Mouse (Mus musculus) intestine, embryonic 15.5 days (tissue): Measurements from ENCODE around the gene Rab23. TPM values are rescaled to one million over a fixed set of nuclear protein-coding genes. Genes with fewer than 3 reads are reported as not detected.

Experiments used
- ATAC-seq: fragments of 200-750 bp; cut with Nextera tagmentation; 2 replicates; pipeline ENCODE4 v1.8.0; 2017; ENCODE audit warnings: moderate TSS enrichment, moderate library complexity
- H3K27ac ChIP-seq: fragments of 300-500 bp; sonication (generic); 2 replicates; pipeline ENCODE4 v1.5.1; 2015; ENCODE audit warnings: mild to moderate bottlenecking, inconsistent platforms
- H3K27me3 ChIP-seq: fragments of 300-500 bp; sonication (generic); replicated peaks from 2 replicates; pipeline ENCODE4 v1.6.1; 2015; ENCODE audit warnings: inconsistent platforms
- H3K36me3 ChIP-seq: fragments of 300-500 bp; sonication (generic); 2 replicates; pipeline ENCODE4 v1.6.1; 2015; ENCODE audit warnings: inconsistent platforms
- H3K4me1 ChIP-seq: fragments of 300-500 bp; sonication (generic); replicated peaks from 2 replicates; pipeline ENCODE4 v1.6.1; 2015; ENCODE audit warnings: inconsistent platforms
- H3K4me2 ChIP-seq: fragments of 300-500 bp; sonication (generic); replicated peaks from 2 replicates; pipeline ENCODE4 v1.6.1; 2015; ENCODE audit warnings: mild to moderate bottlenecking, inconsistent platforms
- H3K4me3 ChIP-seq: fragments of 300-500 bp; sonication (generic); replicated peaks from 2 replicates; pipeline ENCODE4 v1.5.1; 2015; ENCODE audit warnings: inconsistent platforms
- H3K9ac ChIP-seq: fragments of 300-500 bp; sonication (generic); 2 replicates; pipeline ENCODE4 v1.6.1; 2015; ENCODE audit warnings: inconsistent platforms
- H3K9me3 ChIP-seq: fragments of 300-500 bp; sonication (generic); 2 replicates; pipeline ENCODE4 v1.6.1; 2016; ENCODE audit warnings: inconsistent platforms
- WGBS: fragments of 180-500 bp; shearing (Covaris S2); methylation state at CpG from one replicate; pipeline ENCODE4 v1.1.7; 2015; 5-methylcytosine and 5-hydroxymethylcytosine counted together
- polyA plus RNA-seq: library from polyadenylated mRNA; unstranded; fragments of >200 nt; fragmentation: Nextera tagmentation; extraction: Ambion mirVana; gene quantifications from 2 replicates; pipeline ENCODE4 v1.2.1, GENCODE M21; 2015

The Rab23 gene
- polyA plus RNA-seq, 1 experiment from 2014 or later = 18.1 TPM

GRCm38 (mm10) chr1:33756258-33757032 is 36.8 kb downstream of the Rab23 start:
- Histone ChIP-seq H3K4me1 (0 out of 2 replicates have a peak, but pooled peaks cover 6% of the 10 kb centered on the region), H3K4me3 (peak overlapping the region; percentile 84), H3K9ac (peak overlapping the region; percentile 91; the same call in 1 of the 2 replicates), H3K27ac (peak overlapping the region; percentile 41; the same call in 1 of the 2 replicates), H3K36me3 (no peaks in the 10 kb centered on the region), H3K4me2 (peak overlapping the region; percentile 94), H3K27me3 (no peaks in the 10 kb centered on the region), H3K9me3 (no peaks in the 10 kb centered on the region)
- 16% methylated on average over 18 of the region's 18 CpGs for WGBS
- ATAC-seq = peak; percentile 30

GRCm38 (mm10) chr1:33757033-33757413 is 37.3 kb downstream of the Rab23 start:
- H3K4me1 ChIP-seq = 0 out of 2 replicates have a peak, but pooled peaks cover 6% of the 10 kb centered on the region
- peak overlapping the region; percentile 84 for H3K4me3 ChIP-seq
- peak overlapping the region; percentile 76; the same call in 1 of the 2 replicates for H3K27ac ChIP-seq
- H3K4me2 ChIP-seq = peak overlapping the region; percentile 94
- WGBS = 3% methylated on average over 14 of the region's 14 CpGs
- H3K36me3 ChIP-seq = no peaks in the 10 kb centered on the region
- no peaks in the 10 kb centered on the region for H3K9me3 ChIP-seq
- ATAC-seq = peak; percentile 46
- H3K9ac ChIP-seq = peak overlapping the region; percentile 91
- no peaks in the 10 kb centered on the region for H3K27me3 ChIP-seq

- Histone ChIP-seq H3K4me3 (peak within 1 kb of the TSS; percentile 84), H3K4me2 (peak within 1 kb of the TSS; percentile 94), H3K27ac (peak within 1 kb of the TSS; percentile 76), H3K36me3 (no peaks in the 10 kb centered on the region), H3K9ac (peak within 1 kb of the TSS; percentile 91), H3K27me3 (no peaks in the 10 kb centered on the region), H3K4me1 (0 out of 2 replicates have a peak, but pooled peaks cover 6% of the 10 kb centered on the region), H3K9me3 (no peaks in the 10 kb centered on the region)
- ATAC-seq = peak; percentile 87
- WGBS = under 1% methylated on average over 61 of the region's 61 CpGs
Observed at GRCm38 (mm10) chr1:33757491-33758041, 37.9 kb downstream of the Rab23 start, which contains the start of gene Bag2. Bag2 (minus strand) TSS chr1:33757795.

GRCm38 (mm10) chr1:33758488-33758887 is 38.8 kb downstream of the Rab23 start:
- Histone ChIP-seq H3K27ac (no peak overlapping the region), H3K4me3 (no peak overlapping the region), H3K9me3 (no peaks in the 10 kb centered on the region), H3K36me3 (no peaks in the 10 kb centered on the region), H3K9ac (no peak overlapping the region), H3K4me2 (no peak overlapping the region), H3K4me1 (0 out of 2 replicates have a peak, but pooled peaks cover 6% of the 10 kb centered on the region), H3K27me3 (no peaks in the 10 kb centered on the region)
- WGBS = 60% methylated on average over 4 of the region's 4 CpGs
- no peak for ATAC-seq

- H3K27ac ChIP-seq = no peak overlapping the region
- H3K9ac ChIP-seq = no peak overlapping the region
- H3K36me3 ChIP-seq = peaks cover 2% of the 10 kb centered on the region
- no peaks in the 10 kb centered on the region for H3K9me3 ChIP-seq
- H3K27me3 ChIP-seq = no peaks in the 10 kb centered on the region
- H3K4me3 ChIP-seq = no peak overlapping the region
- 56% methylated on average over 2 of the region's 2 CpGs for WGBS
- H3K4me2 ChIP-seq = no peak overlapping the region
- H3K4me1 ChIP-seq = no peaks in the 10 kb centered on the region
- ATAC-seq = no peak
Observed at GRCm38 (mm10) chr1:33763826-33764225, 44.1 kb downstream of the Rab23 start.

- Histone ChIP-seq H3K4me3 (no peak overlapping the region), H3K27me3 (no peaks in the 10 kb centered on the region), H3K36me3 (peaks cover 6% of the 10 kb centered on the region), H3K4me1 (no peaks in the 10 kb centered on the region), H3K4me2 (no peak overlapping the region), H3K9me3 (no peaks in the 10 kb centered on the region), H3K27ac (no peak overlapping the region), H3K9ac (no peak overlapping the region)
- ATAC-seq = no peak
- 93% methylated on average over 11 of the region's 11 CpGs for WGBS
Observed at GRCm38 (mm10) chr1:33765468-33766080, 45.9 kb downstream of the Rab23 start.

GRCm38 (mm10) chr1:33766520-33767508 is 47.1 kb downstream of the Rab23 start:
- no peak overlapping the region for H3K27ac ChIP-seq
- no peak for ATAC-seq
- WGBS = 71% methylated on average over 16 of the region's 16 CpGs

GRCm38 (mm10) chr1:33768091-33768787 is 48.6 kb downstream of the Rab23 start:
- Histone ChIP-seq H3K4me2 (no peak overlapping the region), H3K27ac (no peak overlapping the region), H3K9me3 (no peaks in the 10 kb centered on the region), H3K27me3 (no peaks in the 10 kb centered on the region), H3K4me1 (no peaks in the 10 kb centered on the region), H3K36me3 (peaks cover 6% of the 10 kb centered on the region), H3K9ac (no peak overlapping the region), H3K4me3 (no peak overlapping the region)
- no peak for ATAC-seq
- 86% methylated on average over 1 of the region's 1 CpGs for WGBS

More at GRCm38 (mm10) chr1:33766520-33767508, 47.1 kb downstream of the Rab23 start:
- Histone ChIP-seq H3K9ac (no peak overlapping the region), H3K4me3 (no peak overlapping the region), H3K9me3 (no peaks in the 10 kb centered on the region), H3K4me2 (no peak overlapping the region), H3K4me1 (no peaks in the 10 kb centered on the region), H3K27me3 (no peaks in the 10 kb centered on the region), H3K36me3 (peaks cover 6% of the 10 kb centered on the region)

GRCm38 (mm10) chr1:33768827-33769226 is 49.1 kb downstream of the Rab23 start:
- Histone ChIP-seq H3K36me3 (peaks cover 6% of the 10 kb centered on the region), H3K9ac (no peak overlapping the region), H3K4me1 (no peaks in the 10 kb centered on the region), H3K4me2 (no peak overlapping the region), H3K27ac (no peak overlapping the region), H3K27me3 (no peaks in the 10 kb centered on the region), H3K9me3 (no peaks in the 10 kb centered on the region), H3K4me3 (no peak overlapping the region)
- no peak for ATAC-seq

- Histone ChIP-seq H3K27ac (no peak overlapping the region), H3K9ac (no peak overlapping the region), H3K9me3 (no peaks in the 10 kb centered on the region), H3K4me3 (no peak overlapping the region), H3K4me2 (no peak overlapping the region), H3K27me3 (no peaks in the 10 kb centered on the region), H3K36me3 (peaks cover 10% of the 10 kb centered on the region), H3K4me1 (no peaks in the 10 kb centered on the region)
- 92% methylated on average over 10 of the region's 10 CpGs for WGBS
- ATAC-seq = no peak
Observed at GRCm38 (mm10) chr1:33771621-33772020, 51.9 kb downstream of the Rab23 start.

- H3K4me2 ChIP-seq = no peak overlapping the region
- H3K4me1 ChIP-seq = no peaks in the 10 kb centered on the region
- no peak for ATAC-seq
- no peak overlapping the region for H3K4me3 ChIP-seq
- no peaks in the 10 kb centered on the region for H3K9me3 ChIP-seq
- WGBS = 94% methylated on average over 9 of the region's 9 CpGs
- H3K9ac ChIP-seq = no peak overlapping the region
- no peaks in the 10 kb centered on the region for H3K27me3 ChIP-seq
- peaks cover 12% of the 10 kb centered on the region for H3K36me3 ChIP-seq
- H3K27ac ChIP-seq = no peak overlapping the region
Observed at GRCm38 (mm10) chr1:33772106-33772505, 52.4 kb downstream of the Rab23 start.
